Mouse (Mus musculus) kidney, adult 2 months (tissue): ENCODE results near the gene Tnfrsf13b. TPM values are rescaled to one million over a fixed set of nuclear protein-coding genes. Genes with fewer than 3 reads are reported as not detected.

ENCODE experiments used
- DNase-seq: peaks from one replicate; pipeline ENCODE4 v3.0.0; 2021
- H3K27ac ChIP-seq: fragments of 200-500 bp; 2 replicates; pipeline ENCODE4 v1.5.1; 2012; ENCODE audit warnings: low read depth, low read length, control low read depth, inconsistent platforms; ENCODE audit not compliant: insufficient read depth
- H3K27me3 ChIP-seq: fragments of 200-500 bp; replicated peaks from 2 replicates; pipeline ENCODE4 v1.6.1; 2012; ENCODE audit warnings: mild to moderate bottlenecking, moderate library complexity, low read length, inconsistent platforms; ENCODE audit not compliant: control insufficient read depth, insufficient read depth
- H3K36me3 ChIP-seq: fragments of 200-500 bp; 2 replicates; pipeline ENCODE4 v1.6.1; 2012; ENCODE audit warnings: mild to moderate bottlenecking, moderate library complexity, low read length, inconsistent platforms; ENCODE audit not compliant: control insufficient read depth, insufficient read depth
- H3K4me1 ChIP-seq: fragments of 200-500 bp; 2 replicates; pipeline ENCODE4 v1.6.1; 2011; ENCODE audit warnings: low read length; ENCODE audit not compliant: control insufficient read depth, insufficient read depth
- H3K4me3 ChIP-seq: fragments of 200-500 bp; 2 replicates; pipeline ENCODE4 v1.5.1; 2011; ENCODE audit warnings: mild to moderate bottlenecking, low read depth, low read length, control low read depth; ENCODE audit not compliant: insufficient read depth
- CTCF ChIP-seq: fragments of 200-500 bp; conservative IDR thresholded peaks from 2 replicates; pipeline ENCODE4 v1.5.1; 2011; ENCODE audit warnings: low read depth, mild to moderate bottlenecking, control low read depth, low read length, moderate library complexity, mixed read lengths; ENCODE audit not compliant: insufficient read depth, insufficient read length
- POLR2A ChIP-seq: fragments of 200-500 bp; IDR thresholded peaks from one replicate; pipeline ENCODE4 v1.6.1; 2011; ENCODE audit warnings: low read depth, low read length, control low read depth
- WGBS: fragments of 180-500 bp; shearing (Covaris S2); methylation state at CpG from one replicate; pipeline ENCODE4 v1.1.7; 2018; 5-methylcytosine and 5-hydroxymethylcytosine counted together
- polyA plus RNA-seq: library from polyadenylated mRNA; depleted of rRNA; stranded (reverse); fragments of >200 nt; gene quantifications from 2 replicates; pipeline ENCODE4 v1.2.3, GENCODE M21; 2012

Gene Tnfrsf13b
- polyA plus RNA-seq, 1 experiment: 7.4 TPM

GRCm38 (mm10) chr11:61116226-61116625, 10.3 kb upstream of the Tnfrsf13b start:
- DNase-seq: no peak
- H3K4me1 ChIP-seq: no peaks in the 10 kb centered on the region
- TF ChIP-seq POLR2A (no peak), CTCF (no peak)
- 68% methylated on average over 8 of the region's 8 CpGs for WGBS
- H3K27ac ChIP-seq: no peak overlapping the region
- H3K36me3 ChIP-seq: no peaks in the 10 kb centered on the region
- no peak overlapping the region for H3K4me3 ChIP-seq
- H3K27me3 ChIP-seq: no peaks in the 10 kb centered on the region

GRCm38 (mm10) chr11:61119996-61120583, 6.5 kb upstream of the Tnfrsf13b start:
- Histone ChIP-seq H3K4me1 (no peaks in the 10 kb centered on the region), H3K27me3 (no peaks in the 10 kb centered on the region), H3K4me3 (no peak overlapping the region), H3K36me3 (no peaks in the 10 kb centered on the region), H3K27ac (no peak overlapping the region)
- 78% methylated on average over 3 of the region's 3 CpGs for WGBS
- no peak for DNase-seq
- TF ChIP-seq CTCF (no peak), POLR2A (no peak)

- 87% methylated on average over 9 of the region's 9 CpGs for WGBS
- Histone ChIP-seq H3K4me3 (no peak overlapping the region), H3K27me3 (no peaks in the 10 kb centered on the region), H3K36me3 (no peaks in the 10 kb centered on the region), H3K27ac (no peak overlapping the region), H3K4me1 (no peaks in the 10 kb centered on the region)
- no peak for TF ChIP-seq POLR2A
- TF ChIP-seq CTCF: no peak
- DNase-seq: no peak
Observed at GRCm38 (mm10) chr11:61122283-61122768, 4.2 kb upstream of the Tnfrsf13b start.

DNA sequence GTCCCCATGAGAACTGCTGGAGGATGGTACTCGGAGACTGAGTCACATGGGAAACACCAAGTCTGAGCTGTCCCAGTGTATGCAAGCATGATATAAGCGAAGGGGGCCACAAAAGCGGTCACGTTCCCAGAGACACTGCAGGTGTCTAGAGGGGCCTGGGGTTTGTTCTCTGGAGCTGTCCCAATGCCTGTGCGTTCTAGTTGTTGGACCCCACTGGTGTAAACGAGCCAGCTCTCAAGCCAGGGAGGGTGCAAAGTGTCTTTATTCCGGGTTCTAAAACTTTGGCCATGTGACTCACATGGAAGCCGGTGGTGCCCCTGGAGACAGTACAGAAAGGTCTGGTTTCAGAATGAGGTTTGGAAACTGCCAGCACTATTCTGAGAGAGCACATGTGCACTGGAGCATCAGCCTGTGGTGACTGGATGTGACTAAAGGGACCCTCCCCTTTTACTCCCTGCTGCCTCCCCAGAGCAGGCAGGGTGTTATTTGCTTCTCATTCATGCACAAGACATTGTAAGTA, 3.7 kb upstream of the Tnfrsf13b start:
- DNase-seq: no peak
- WGBS: 84% methylated on average over 8 of the region's 8 CpGs
- no peaks in the 10 kb centered on the region for H3K36me3 ChIP-seq
- no peak for TF ChIP-seq POLR2A
- TF ChIP-seq CTCF: no peak
- no peak overlapping the region for H3K4me3 ChIP-seq
- no peak overlapping the region for H3K27ac ChIP-seq
- H3K27me3 ChIP-seq: no peaks in the 10 kb centered on the region
- H3K4me1 ChIP-seq: no peaks in the 10 kb centered on the region

DNA sequence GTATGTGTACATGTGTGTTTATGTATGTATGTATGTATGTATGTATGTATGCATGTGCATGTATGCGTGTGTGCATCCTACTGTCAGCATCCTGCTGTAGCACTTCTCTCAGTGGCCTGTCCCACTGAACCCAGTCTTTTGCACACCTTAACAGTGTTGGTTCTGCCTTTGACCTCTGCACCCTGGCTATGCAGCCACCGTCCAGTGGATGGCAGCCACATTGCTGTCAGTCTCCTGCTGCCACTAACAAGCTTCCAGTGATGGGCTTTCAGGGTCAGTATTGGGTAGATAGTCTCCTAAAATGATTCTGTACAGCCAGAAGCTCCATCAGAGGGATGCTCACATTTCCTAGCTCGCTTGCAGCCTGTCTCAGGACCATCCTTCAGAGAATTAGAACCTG, 2.7 kb upstream of the Tnfrsf13b start:
- H3K4me3 ChIP-seq: no peak overlapping the region

GRCm38 (mm10) chr11:61125970-61126369, 585 bp upstream of the Tnfrsf13b start:
- 88% methylated on average over 5 of the region's 5 CpGs for WGBS
- no peaks in the 10 kb centered on the region for H3K4me1 ChIP-seq
- TF ChIP-seq POLR2A: no peak
- no peak for TF ChIP-seq CTCF
- no peak overlapping the region for H3K27ac ChIP-seq
- H3K4me3 ChIP-seq: no peak overlapping the region
- no peaks in the 10 kb centered on the region for H3K36me3 ChIP-seq
- H3K27me3 ChIP-seq: no peaks in the 10 kb centered on the region
- DNase-seq: no peak

More for the DNA sequence above, 2.7 kb upstream of the Tnfrsf13b start:
- Histone ChIP-seq H3K4me1 (no peaks in the 10 kb centered on the region), H3K27me3 (no peaks in the 10 kb centered on the region), H3K36me3 (no peaks in the 10 kb centered on the region), H3K27ac (no peak overlapping the region)
- no peak for DNase-seq
- WGBS: 69% methylated on average over 3 of the region's 3 CpGs
- no peak for TF ChIP-seq CTCF
- TF ChIP-seq POLR2A: no peak

GRCm38 (mm10) chr11:61127421-61128055, 983 bp downstream of the Tnfrsf13b start:
- DNase-seq: no peak
- no peaks in the 10 kb centered on the region for H3K27me3 ChIP-seq
- no peaks in the 10 kb centered on the region for H3K36me3 ChIP-seq
- no peak overlapping the region for H3K27ac ChIP-seq
- 93% methylated on average over 8 of the region's 8 CpGs for WGBS
- H3K4me1 ChIP-seq: no peaks in the 10 kb centered on the region
- no peak for TF ChIP-seq POLR2A
- no peak for TF ChIP-seq CTCF
- H3K4me3 ChIP-seq: no peak overlapping the region
